Mouse (Mus musculus): ENCODE measurements at regions not wholly inside any gene's neighbourhood (a gene's known extent, or its start where the extent isn't known, plus 50 kb on each side); places are given as distances from the start of the nearest gene placed in this dataset.

DNA sequence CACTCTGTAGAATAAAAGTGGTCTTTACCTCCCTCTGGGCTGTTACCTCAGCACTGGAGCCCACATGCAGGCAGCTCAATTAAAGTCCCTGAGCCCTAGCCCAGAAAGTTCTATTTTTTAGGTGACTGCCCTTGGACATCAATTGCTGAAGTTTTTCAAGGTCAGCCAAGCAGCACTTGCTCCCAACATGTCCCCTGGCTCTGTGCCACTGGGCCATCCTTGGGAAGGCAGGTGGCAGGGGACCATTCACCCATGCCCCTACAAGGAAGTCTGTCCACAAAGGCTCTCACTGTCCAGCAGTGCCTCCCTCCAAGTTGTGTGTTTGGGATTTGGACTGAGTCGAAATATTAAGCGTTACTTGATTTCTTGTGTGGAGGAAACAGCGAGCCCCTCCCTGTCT is 112.6 kb upstream of the Kazn start:
- no peak for DNase-seq

DNA sequence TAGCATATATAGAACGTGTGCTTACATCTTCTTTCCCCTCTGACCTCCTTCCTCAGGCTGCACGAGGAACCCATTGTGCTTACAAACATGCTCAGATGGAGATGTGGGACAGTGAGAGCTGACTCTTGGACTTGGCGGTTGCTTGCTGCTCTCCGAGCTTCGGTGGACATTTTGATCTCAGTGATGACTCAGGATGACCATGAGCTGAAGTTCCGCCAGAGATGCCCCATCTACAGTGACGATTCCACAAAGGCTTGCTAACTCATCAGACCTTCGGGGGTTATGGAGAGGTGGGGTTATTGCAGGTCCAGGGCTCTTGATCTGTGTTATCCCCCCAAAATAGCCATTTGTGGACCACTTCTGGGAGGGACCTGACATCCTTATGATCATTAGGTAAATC is 111.8 kb upstream of the Kazn start:
- DNase-seq: no peak

DNA sequence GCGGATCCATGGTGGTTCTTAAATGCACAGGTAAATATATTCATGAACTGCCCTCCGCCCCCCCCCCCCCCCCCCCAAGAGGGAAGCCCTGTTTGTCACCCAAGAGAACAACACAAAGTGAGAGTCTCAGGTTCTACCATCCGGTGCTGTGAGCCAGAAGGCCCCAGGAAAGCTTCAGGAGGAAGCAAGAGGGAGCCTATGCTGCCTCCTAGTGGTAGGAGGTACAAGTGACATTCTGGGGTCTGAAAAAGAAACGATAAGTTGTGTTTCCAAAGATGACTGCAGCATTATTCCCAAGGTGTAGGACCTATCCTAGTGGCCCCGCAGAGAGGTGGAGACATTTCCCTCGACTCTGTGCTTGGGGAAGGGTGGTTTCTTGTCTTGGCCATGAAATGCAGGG is 109.7 kb upstream of the Kazn start:
- no peak for DNase-seq

DNA sequence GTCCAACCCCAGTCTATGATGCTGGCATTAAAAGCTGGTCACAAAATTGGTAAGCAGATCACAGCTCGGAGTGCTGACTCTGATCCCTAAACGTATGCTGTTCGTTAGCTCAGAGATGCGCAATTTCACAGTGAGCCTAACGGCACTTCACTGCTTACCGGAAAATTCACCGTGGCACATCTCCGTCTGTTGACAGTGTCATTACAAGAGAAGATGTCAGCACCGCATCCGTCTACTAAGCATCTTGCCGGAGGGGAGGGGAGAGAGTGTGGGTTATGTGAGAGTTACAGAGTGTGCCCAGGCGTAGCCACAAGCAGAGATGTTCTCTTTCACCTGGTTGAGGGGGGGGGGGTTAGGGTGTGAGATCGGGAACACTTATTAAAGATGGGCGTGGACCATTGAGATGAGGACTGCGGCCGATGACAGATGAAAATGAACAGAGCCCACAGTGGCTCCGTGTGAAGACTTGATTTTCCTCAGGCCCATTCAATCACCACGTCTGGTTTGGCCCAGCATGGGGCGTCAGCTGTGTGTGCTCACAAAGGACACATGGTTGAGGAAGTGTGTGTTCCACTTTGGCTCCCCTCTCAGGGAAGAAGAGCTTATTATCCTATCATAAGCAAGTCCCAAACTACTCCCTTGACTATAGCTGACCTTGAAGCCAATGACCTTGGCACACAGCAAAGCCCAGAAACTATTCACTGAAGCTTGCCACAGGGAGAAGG is 103.4 kb upstream of the Kazn start:
- no peak for DNase-seq

DNA sequence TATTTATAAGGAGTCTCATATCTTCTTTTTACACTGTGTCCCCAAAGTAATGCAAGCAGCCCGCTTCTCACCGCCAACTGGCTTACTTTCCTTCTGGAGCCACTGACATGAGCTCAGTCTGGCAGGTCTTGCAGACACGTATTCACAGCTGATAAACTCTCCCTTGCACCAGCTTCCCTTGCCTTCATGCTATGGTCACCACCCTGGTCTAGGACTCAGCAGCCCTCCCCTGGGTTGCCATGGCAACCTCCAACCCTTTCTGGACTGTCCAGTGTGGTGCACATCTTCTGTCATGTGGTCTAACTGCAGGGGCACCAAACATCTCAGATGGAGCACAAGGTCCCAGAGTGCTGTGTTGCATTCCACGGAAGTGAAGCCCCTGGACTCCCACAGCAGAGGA is 102.1 kb upstream of the Kazn start:
- DNase-seq: peak; percentile 44

DNA sequence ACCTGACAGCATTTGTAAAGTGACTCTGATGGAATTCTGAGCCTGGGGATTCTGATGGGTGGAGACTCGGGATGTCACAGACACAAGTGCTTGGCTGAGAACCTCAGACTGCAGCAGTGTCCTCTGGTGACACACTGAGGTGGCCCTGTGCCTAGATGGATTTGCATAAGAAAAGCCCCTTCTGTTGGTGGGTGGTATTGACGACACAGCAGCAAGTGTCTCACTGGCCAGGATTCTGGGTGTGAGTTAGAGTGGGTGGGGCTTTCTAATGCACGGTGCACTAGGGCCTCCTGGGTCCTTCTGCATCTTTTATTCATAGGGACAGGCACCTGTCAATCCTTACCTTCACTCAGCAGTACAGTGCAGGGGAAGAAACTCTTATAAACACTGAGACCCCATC is 100.9 kb upstream of the Kazn start:
- no peak for DNase-seq

DNA sequence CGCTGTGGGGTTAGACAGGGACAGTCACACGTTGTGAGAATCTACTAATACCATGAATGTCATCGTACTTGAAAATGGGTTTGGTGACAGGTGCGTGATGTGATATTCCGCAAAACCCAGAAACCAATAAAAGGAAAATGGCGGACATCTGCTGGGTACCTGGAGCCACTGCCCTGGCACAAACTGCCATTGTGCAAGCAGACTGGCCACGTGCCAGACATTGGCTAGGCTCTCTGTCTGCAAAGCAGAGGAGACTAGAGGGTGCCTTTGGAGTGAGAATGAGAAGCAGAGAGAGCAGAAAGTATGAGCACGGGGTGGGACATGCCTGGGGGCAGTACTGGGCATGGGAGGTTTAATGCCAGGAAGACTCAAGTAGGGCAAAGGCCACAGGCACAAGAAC is 98.5 kb upstream of the Kazn start:
- DNase-seq: peak; percentile 57

DNA sequence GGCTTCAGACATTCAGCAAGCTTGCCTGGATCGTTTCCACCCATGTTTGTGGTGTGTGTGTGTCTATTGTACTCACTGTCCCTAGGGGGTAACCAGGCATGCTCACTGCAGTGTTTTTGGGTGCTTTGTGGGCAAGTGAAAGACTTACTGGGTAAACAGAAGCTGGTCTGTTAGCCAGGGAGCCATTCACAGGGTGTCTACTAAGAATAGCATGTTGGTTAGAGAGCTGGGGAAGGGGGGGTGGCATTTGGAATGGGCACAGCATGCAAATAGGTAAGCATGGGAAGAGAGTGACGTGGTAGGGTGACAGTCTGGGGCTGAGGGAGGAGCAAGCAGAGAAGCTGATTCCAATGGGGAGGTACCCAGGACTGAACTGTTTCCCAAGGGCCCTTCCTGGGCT is 97.7 kb upstream of the Kazn start:
- no peak for DNase-seq

DNA sequence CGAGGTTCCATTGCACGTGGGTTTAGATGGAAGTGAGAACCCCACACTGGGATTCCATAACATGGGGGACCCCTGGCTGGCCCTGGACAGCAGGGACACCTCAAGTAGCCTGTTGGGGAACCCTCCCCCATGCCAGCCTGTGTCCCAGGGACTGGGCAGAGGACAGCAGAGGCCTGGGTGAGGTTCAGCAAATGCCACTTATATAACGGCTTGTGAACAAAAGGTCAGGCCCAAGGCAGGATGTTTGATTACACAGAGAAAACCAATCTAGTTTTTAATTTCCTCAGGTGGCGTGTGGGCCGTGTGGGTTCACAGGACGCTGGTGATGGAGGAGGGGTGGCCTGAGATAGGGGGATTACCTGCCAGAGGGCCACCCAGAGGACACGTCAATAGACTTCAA is 94.9 kb upstream of the Kazn start:
- DNase-seq: no peak

DNA sequence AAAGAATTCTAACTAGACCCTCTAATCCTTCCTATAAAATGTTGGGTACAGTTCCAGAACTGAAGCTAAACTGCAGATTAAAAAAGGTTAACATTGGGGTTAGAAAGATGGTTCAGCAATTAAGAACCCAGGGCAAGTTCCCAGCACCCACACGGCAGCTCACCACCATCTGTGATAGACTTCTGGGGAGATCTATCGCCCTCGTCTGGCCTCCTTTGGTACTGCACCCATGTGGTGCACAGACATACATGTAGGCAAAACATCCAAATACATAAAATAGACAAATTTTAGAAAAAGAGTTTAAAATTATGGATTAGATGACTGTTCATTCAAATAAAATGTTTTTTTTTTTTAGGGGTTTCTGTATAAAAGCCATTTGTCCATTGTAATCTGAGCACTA is 91.4 kb upstream of the Kazn start:
- no peak for DNase-seq

DNA sequence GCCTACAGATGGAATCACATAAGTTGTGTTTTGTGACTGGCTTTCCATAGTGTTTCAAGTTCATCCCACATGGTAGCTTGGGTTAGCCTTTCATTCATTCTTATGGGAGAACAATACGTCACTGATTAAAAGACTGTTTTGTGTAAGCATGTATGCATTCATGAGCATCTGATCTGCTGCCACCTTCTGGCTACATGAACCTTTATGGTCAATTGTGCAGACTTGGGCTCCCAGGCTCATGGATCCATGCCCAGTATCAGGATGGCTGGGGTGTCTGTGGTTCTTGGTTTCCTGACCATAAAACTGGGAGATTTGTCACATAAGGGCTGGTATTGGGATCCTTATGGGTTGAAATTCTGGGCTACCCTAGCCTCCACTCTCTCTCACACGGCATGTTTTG is 90.4 kb upstream of the Kazn start:
- no peak for DNase-seq

DNA sequence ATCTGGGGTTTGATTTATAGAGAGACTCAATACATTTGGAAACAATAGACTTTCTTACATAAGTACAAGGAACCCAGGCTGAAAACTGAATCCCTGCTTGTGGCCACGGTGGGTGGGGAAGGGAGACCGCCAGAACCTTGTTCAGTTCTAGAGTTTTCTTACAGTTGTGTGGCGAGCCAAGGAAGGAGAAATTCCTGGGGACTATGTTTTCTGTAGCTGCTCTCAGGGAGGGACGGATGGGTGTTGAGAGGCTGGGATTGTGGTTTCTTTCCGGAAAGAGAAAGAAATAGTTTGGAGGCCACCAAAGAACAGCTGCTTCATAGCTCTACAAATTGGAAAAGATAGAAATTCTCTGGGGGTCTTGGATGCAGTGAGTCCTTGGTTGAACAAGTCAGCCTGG is 87.3 kb upstream of the Kazn start:
- DNase-seq: no peak

DNA sequence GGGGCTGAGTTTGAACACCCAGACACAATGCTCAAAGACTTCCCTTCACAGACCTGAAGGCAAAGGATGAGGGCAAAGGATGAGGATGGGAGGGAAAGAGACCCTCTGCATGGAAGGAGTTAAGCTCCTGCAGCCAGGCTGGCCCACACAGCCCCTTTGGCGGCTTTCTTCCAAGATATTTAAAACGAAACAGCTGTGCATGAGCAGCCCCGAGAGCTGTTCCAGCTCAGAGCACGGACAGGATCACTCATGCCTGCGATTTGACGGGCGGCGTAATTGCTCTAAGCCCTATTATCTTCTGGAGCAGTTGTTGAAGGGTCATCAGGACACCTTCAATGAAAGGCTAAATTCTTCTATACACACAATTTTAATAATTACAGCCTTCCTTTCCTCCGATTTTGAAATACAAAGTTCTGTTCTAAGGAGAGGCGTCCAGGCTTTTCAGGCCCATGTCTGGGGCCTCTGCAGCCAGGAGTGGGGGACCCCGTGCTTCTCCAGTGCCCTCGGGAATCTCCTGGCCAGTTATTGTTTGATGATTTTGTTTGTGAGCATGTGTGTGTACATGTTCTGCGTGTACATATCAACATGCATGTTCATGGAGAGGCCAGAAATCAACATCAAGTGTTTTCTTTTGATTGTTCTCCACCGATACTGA is 82.1 kb upstream of the Kazn start:
- DNase-seq: no peak

DNA sequence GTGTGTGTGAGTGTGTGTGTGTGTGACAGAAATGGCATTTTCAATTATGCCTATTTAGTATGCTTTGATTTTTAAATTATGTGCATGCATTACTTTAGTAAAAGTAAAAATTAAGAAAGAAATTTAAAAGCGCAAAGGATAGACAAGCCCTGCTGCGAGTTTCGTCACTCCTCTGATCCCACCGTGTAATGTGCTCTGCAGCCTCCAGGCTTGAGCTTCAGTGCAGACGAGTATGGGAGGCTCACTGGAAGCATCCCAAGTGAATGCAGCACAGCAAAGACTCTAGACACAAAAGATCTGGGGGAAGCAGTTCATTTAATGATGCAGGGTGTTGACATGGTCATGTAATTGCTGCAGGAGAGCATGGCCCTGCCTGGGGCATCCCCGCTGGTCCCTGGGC is 71.1 kb upstream of the Kazn start:
- DNase-seq: no peak

DNA sequence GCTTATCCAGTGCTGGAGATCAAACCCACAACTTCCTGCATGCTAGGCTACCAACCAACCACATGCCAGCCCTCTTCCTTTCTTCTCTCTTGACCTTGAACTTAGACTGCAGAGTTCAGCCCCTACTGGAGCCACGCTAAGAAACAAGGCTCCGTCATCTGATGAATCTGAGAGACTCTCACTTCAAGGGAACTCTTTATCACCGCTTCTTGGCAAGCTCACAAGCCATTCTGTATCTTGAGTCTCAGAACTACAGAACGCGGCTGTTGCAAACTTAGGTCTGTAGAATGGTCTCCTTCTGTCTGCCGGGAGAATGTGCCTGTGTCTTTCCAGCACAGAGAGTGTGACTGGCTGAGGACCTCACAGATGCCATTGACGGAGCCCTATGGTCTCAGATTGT is 69.1 kb upstream of the Kazn start:
- no peak for DNase-seq

DNA sequence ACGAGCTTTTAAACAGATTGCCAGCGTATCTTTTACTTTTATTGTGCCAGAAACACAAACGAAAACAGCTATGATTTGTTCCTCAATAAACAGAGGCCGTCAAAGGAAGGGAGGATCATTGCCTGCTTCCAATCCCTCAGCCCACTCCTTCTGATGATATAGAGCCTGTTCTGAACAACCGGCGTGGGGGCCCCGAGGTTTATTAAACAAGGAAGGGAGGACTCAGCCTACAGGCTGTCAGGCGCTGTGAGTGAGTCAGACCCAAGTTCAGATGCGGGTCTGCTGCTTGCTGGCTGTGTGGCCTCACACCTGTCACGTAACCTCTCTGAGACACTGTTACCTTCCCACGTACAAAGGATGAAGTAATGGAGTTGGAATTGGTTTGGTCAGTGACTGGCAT is 68.1 kb upstream of the Kazn start:
- no peak for DNase-seq

DNA sequence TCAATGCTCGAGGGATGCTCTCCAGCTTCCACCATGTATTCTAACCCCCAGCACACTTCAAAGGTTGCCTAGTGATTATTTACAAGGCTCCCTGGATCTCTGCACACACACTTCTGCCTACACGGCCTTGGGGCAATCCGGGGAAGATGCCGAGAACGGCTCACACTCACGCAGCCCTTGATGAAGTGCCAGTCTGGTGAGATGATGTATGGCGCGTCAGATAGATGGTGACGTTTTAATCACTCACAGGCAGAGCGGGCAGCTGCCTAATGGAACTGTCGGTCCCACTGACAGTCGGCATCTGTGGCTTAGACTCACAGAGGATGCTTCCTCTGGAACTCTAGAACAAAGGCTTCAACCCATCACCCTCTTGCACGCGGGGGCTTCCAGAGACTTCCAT is 66.9 kb upstream of the Kazn start:
- DNase-seq: no peak

DNA sequence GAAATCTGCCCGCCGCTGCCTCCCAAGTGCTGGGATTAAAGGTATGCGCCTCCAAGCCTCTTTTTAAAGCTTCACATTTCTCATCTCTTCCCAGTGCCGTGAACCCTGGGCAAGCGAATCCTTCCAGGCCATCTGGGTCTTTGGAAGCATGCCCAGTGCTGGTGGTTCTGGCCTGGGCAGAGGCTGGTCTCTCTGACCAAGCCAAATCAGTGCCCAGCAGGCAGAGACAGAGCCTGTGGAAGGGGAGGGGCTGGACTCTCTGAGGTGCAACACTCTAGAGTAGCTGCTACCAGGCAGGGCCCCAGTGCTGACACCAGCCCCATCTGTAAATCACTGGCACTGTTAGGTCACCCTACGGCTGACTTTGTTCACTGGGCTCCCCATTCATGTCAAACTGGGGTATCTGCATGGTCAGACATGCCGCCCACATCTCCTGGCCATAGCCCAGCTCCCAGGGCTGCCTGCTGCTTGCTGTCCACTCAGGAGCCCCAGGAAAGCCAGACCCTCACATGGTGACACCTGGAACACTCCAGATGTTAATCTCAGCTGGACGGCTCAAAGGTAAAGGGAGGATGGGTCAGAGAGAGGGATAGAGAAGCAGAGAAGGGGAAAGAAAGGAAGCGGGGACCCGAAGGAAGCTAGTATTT is 64.3 kb upstream of the Kazn start:
- peak; percentile 99 for DNase-seq

DNA sequence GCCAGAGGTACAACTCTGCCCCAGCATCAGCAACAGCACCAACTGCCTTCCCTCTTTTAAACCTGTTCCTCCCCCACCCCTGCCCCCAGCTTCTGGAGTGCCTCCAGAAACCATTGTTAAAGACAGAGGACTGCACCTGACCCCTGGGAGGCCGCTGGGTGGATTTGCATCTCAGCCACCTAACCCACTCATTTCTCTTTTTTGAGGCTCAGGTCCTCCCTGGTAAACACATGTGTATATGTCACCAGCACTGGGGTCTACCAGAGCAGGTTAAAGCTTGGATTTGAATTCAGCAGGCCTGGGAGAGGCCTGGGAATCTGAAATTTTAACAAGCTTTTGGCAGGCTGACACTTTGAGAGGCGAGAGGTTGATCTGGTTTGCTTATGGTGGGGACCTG is 63.5 kb upstream of the Kazn start:
- DNase-seq: peak; percentile 57

DNA sequence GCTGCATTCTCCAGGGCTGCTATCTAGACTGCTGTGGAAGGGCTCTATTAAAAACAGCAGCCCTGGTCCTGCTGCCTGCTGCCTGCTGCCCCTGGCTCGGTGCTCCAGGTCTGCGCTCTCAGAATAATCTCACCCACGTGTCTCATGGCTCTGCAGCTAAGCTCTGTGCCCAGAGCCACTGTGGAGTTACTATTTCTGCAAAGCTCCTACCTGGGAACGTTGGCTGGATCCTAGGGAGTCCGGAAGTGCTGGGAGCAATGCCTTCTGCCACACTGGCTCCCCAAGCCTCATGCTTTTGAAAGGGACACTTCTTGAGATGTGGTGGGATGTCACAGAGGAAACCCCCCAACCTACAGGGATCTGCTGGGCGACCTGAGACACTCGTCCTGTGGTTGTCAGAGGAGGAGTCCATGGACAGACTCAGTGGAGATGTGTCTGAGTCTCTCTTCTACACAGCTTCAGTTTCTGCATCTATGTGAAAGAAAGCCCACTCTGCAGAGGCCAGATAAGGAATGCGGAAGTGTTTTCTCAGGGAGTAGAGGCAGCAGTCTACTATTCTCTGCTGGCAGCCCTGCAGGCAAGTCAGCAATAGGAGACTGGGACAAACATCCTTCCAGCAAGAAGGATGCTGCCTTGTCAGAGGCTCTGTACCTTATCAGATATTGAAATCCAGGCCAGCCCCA is 63.0 kb upstream of the Kazn start:
- peak; percentile 65 for DNase-seq

DNA sequence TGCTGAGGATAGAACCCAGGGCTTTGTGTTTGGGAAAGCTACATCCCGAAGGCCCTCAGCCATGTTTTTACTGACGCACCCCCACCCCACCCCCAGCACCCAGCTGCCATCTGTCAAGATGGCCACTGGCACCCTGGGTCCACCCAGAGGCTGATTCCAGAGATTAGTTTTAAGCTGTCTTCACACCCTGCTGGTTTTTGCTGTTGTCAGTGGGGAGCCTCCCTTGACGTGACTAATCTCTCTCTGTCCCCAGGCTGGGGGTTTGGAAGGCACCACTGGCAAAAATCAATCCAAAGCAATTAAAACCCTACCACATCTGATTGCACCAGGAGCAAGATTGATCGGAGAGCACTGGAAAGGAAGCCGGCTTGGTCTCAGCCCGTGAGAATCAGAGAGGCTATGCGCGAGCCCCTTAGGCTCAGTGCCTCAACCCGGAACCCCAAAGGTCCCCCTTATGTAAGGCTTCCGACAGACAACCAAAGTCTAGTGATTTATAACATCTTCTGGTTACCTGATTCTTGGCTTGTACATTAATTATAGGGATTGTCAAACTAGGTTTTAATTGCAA is 59.7 kb upstream of the Kazn start:
- no peak for DNase-seq

DNA sequence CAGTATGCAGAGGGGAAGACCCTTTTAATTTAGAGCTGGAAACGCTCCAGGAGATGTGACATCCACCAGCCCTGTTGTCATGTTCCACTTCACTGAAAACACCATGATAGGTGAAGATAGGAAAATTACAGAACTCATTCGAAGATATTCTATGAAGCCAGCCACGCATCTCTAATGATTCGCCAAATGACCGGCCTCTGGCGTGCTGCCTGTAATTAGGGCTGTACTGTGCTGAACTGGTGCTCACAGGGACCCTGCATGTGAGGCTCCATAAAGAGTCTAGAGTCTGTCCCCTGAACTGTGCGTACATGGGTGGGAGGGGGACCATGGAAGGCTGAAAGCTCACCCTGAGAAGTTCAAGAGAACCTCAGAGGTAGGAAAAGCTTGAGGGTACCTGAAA is 53.6 kb upstream of the Kazn start:
- no peak for DNase-seq

DNA sequence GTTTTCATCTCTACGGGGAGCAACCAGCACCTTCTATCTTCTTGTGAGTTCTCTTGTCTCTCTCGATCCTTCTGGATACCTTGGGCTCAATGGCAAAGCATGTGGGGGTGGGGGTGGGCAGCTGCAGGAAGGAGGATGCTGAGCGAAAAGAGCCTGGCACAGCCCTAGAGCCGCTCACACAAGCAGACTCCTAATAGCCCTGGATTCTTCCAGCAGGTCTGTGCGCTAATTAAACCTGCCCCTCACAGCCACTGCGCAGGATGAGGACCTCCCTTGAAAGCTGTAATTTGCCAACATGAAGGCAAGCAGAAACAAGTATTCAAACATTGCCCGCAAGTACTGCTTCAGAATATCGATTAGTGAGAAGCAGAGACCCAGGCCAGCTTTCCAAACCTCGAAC is 53.1 kb upstream of the Kazn start:
- DNase-seq: no peak

DNA sequence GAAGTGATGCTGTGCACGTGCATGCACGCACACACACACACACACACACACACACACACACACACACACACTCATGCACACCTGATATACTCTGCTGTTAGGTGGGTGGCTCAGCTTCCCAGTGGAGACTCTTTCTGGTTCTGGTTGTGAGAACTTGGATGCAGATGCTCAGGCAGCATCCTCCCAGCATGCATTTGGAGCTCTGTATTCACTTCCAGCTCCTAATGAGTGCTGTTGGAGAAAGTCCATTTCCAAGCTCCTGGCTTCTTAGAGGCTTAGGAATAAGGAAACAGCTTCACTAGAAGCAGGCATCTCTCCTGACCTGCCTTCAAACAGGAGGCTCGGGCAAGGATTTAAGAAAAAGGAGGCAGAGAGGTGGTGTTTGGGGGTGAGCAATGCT is 52.2 kb upstream of the Kazn start:
- no peak for DNase-seq

Data from cerebellum, adult 9-11 months (tissue).